Mouse (Mus musculus): ENCODE data around the gene Mpp1. TPM values are rescaled to one million over a fixed set of nuclear protein-coding genes. Genes with fewer than 3 reads are reported as not detected.

The Mpp1 gene
- polyA plus RNA-seq, 1 experiment = 15.3 TPM

- no peak for TF ChIP-seq POLR2A (IDR thresholded peaks at IDR 0.05; ENCODE audit: borderline replicate concordance, extremely low read depth, insufficient read depth, insufficient read length, poor library complexity, severe bottlenecking)
- no peak for TF ChIP-seq CTCF (IDR thresholded peaks at IDR 0.05; ENCODE audit: borderline replicate concordance, extremely low read depth, insufficient read depth, insufficient read length)
- DNase-seq (ENCODE audit: low read depth) = no peak
These were observed 3.9 kb downstream of the Mpp1 start for GRCm38 (mm10) chrX:75126893-75127292.

- no peak for DNase-seq (ENCODE audit: low read depth)
- TF ChIP-seq POLR2A (IDR thresholded peaks at IDR 0.05; ENCODE audit: borderline replicate concordance, extremely low read depth, insufficient read depth, insufficient read length, poor library complexity, severe bottlenecking) (no peak), CTCF (IDR thresholded peaks at IDR 0.05; ENCODE audit: borderline replicate concordance, extremely low read depth, insufficient read depth, insufficient read length) (no peak)
These were observed 5.2 kb downstream of the Mpp1 start for GRCm38 (mm10) chrX:75125606-75126005.

DNA sequence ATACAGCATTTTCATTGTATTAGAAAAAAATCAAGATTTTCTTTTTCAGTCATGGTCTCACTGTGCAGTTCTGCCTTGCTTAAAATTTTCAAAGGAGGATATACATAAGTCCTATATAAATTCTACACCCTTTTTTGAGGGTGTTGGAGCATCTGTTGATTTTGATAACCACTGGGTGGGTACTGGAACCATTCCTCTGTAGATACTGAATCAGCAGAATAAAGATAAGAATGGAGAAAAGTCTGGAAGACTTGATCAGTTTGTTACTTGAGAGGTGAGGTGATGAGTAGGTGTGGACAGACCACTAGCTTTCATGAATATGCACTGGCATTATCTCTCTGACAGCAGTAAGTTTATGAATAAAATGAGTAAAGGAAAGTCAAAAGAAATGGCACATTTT is 15.3 kb downstream of the Mpp1 start:
- TF ChIP-seq POLR2A (IDR thresholded peaks at IDR 0.05; ENCODE audit: borderline replicate concordance, extremely low read depth, insufficient read depth, insufficient read length, poor library complexity, severe bottlenecking) (no peak), CTCF (IDR thresholded peaks at IDR 0.05; ENCODE audit: borderline replicate concordance, extremely low read depth, insufficient read depth, insufficient read length) (no peak)
- no peak for DNase-seq (ENCODE audit: low read depth)

DNA sequence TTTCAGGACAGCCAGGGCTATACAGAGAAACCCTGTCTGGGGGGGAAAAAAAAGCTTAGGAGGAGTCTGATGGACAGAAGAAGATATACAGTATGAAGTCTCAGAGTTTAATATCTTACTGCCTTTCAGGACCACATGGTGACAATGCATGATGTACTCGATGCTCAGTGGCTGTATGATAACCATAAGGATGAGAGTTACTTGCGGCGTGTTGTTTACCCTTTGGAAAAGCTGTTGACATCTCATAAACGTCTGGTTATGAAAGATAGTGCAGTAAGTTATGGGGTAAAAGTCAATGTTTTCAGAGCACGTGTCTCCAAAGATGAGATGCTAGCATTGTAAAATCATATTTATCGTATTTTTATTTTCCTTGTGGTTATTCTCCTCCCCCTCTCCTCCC is 28.5 kb downstream of the Mpp1 start:
- DNase-seq (ENCODE audit: low read depth) = no peak
- TF ChIP-seq POLR2A (IDR thresholded peaks at IDR 0.05; ENCODE audit: borderline replicate concordance, extremely low read depth, insufficient read depth, insufficient read length, poor library complexity, severe bottlenecking) = no peak
- TF ChIP-seq CTCF (IDR thresholded peaks at IDR 0.05; ENCODE audit: borderline replicate concordance, extremely low read depth, insufficient read depth, insufficient read length) = no peak

GRCm38 (mm10) chrX:75098799-75099198 is 32.0 kb downstream of the Mpp1 start:
- TF ChIP-seq POLR2A (IDR thresholded peaks at IDR 0.05; ENCODE audit: borderline replicate concordance, extremely low read depth, insufficient read depth, insufficient read length, poor library complexity, severe bottlenecking) (no peak), CTCF (IDR thresholded peaks at IDR 0.05; ENCODE audit: borderline replicate concordance, extremely low read depth, insufficient read depth, insufficient read length) (no peak)
- no peak for DNase-seq (ENCODE audit: low read depth)

GRCm38 (mm10) chrX:75096163-75096770 is 34.5 kb downstream of the Mpp1 start:
- no peak for TF ChIP-seq POLR2A (IDR thresholded peaks at IDR 0.05; ENCODE audit: borderline replicate concordance, extremely low read depth, insufficient read depth, insufficient read length, poor library complexity, severe bottlenecking)
- TF ChIP-seq CTCF (IDR thresholded peaks at IDR 0.05; ENCODE audit: borderline replicate concordance, extremely low read depth, insufficient read depth, insufficient read length) = no peak
- peak; percentile 31 for DNase-seq (ENCODE audit: low read depth)

GRCm38 (mm10) chrX:75095369-75096162 is 35.2 kb downstream of the Mpp1 start, which contains the start of gene Dkc1:
Gene Dkc1, plus strand, starts transcription at chrX:75095854.
- peak; percentile 98 for DNase-seq (ENCODE audit: low read depth)
- TF ChIP-seq POLR2A (IDR thresholded peaks at IDR 0.05; ENCODE audit: borderline replicate concordance, extremely low read depth, insufficient read depth, insufficient read length, poor library complexity, severe bottlenecking) (peak; percentile 22; the same call in 1 of the 2 replicates), CTCF (IDR thresholded peaks at IDR 0.05; ENCODE audit: borderline replicate concordance, extremely low read depth, insufficient read depth, insufficient read length) (no peak)

DNA sequence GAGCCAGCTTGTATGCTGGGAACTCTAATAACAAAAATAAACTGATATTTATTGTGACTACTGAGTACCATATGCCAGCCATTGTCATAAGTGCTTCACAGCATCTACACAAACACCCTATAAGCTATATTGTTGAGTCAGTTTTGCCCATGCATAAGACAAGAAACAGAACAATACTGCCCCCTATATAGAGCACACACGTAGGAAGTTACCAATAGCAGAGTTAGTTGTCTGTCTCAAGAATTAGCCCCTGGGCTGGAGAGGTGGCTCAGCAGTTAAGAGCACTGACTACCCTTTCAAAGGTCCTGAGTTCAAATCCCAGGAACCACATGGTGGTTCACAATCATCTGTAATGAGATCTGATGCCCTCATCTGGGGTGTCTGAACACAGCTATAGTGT is 45.2 kb downstream of the Mpp1 start:
- TF ChIP-seq CTCF (IDR thresholded peaks at IDR 0.05; ENCODE audit: borderline replicate concordance, extremely low read depth, insufficient read depth, insufficient read length) = no peak
- no peak for TF ChIP-seq POLR2A (IDR thresholded peaks at IDR 0.05; ENCODE audit: borderline replicate concordance, extremely low read depth, insufficient read depth, insufficient read length, poor library complexity, severe bottlenecking)
- peak; percentile 11 for DNase-seq (ENCODE audit: low read depth)

- peak; percentile 81 for DNase-seq (ENCODE audit: low read depth)
- TF ChIP-seq CTCF (IDR thresholded peaks at IDR 0.05; ENCODE audit: borderline replicate concordance, extremely low read depth, insufficient read depth, insufficient read length) (no peak), POLR2A (IDR thresholded peaks at IDR 0.05; ENCODE audit: borderline replicate concordance, extremely low read depth, insufficient read depth, insufficient read length, poor library complexity, severe bottlenecking) (no peak)
These were observed 45.9 kb downstream of the Mpp1 start, which contains the start of gene Gab3 for GRCm38 (mm10) chrX:75084774-75085508. Gene Gab3, minus strand, starts transcription at chrX:75085458.

- TF ChIP-seq CTCF (IDR thresholded peaks at IDR 0.05; ENCODE audit: borderline replicate concordance, extremely low read depth, insufficient read depth, insufficient read length) = no peak
These were observed 46.6 kb downstream of the Mpp1 start for GRCm38 (mm10) chrX:75083982-75084773.

GRCm38 (mm10) chrX:75082351-75082750 is 48.5 kb downstream of the Mpp1 start:
- no peak for DNase-seq (ENCODE audit: low read depth)
- no peak for TF ChIP-seq POLR2A (IDR thresholded peaks at IDR 0.05; ENCODE audit: borderline replicate concordance, extremely low read depth, insufficient read depth, insufficient read length, poor library complexity, severe bottlenecking)
- no peak for TF ChIP-seq CTCF (IDR thresholded peaks at IDR 0.05; ENCODE audit: borderline replicate concordance, extremely low read depth, insufficient read depth, insufficient read length)

More at GRCm38 (mm10) chrX:75083982-75084773, 46.6 kb downstream of the Mpp1 start:
- DNase-seq (ENCODE audit: low read depth) = peak; percentile 48

Measured in brain, embryonic 14.5 days (tissue).